Mouse (Mus musculus): ENCODE measurements around the gene Ylpm1. TPM values are rescaled to one million over a fixed set of nuclear protein-coding genes. Genes with fewer than 3 reads are reported as not detected.

The Ylpm1 gene
- polyA plus RNA-seq, 1 experiment from 2014 or later: 16.3 TPM

GRCm38 (mm10) chr12:84999053-84999452 lies 2.9 kb downstream of the Ylpm1 start:
- H3K9ac ChIP-seq (ENCODE audit: low read length): no peak overlapping the region
- peaks cover 23% of the 10 kb centered on the region for H3K4me1 ChIP-seq (ENCODE audit: control insufficient read depth, insufficient read depth, low read length)
- ATAC-seq (replicated peaks; ENCODE audit: extremely low read depth, insufficient read depth, low FRiP score): no peak
- no peak overlapping the region for H3K4me3 ChIP-seq (ENCODE audit: low read length)
- H3K36me3 ChIP-seq (ENCODE audit: control insufficient read depth, insufficient read depth): no peaks in the 10 kb centered on the region
- peak overlapping the region; percentile 99 for H3K4me2 ChIP-seq (ENCODE audit: low read depth, low read length)
- no peaks in the 10 kb centered on the region for H3K27me3 ChIP-seq (ENCODE audit: control insufficient read depth, insufficient read depth, low read length)
- H3K27ac ChIP-seq (ENCODE audit: low read length): no peak overlapping the region
- H3K9me3 ChIP-seq (replicated peaks; ENCODE audit: control insufficient read depth, low read length): no peaks in the 10 kb centered on the region; the same call in 1 of the 2 replicates

- ATAC-seq (replicated peaks; ENCODE audit: extremely low read depth, insufficient read depth, low FRiP score): no peak
- 94% methylated on average over 1 of the region's 1 CpGs for WGBS
- no peak overlapping the region for H3K27ac ChIP-seq (ENCODE audit: low read length)
Measured at GRCm38 (mm10) chr12:85006206-85006605, 10.1 kb downstream of the Ylpm1 start.

GRCm38 (mm10) chr12:85007021-85007420 lies 10.9 kb downstream of the Ylpm1 start:
- no peak overlapping the region for H3K4me3 ChIP-seq (ENCODE audit: low read length)
- ATAC-seq (replicated peaks; ENCODE audit: extremely low read depth, insufficient read depth, low FRiP score): no peak
- no peak overlapping the region for H3K27ac ChIP-seq (ENCODE audit: low read length)
- H3K4me1 ChIP-seq (ENCODE audit: control insufficient read depth, insufficient read depth, low read length): peaks cover 3% of the 10 kb centered on the region; the same call in 1 of the 2 replicates
- no peaks in the 10 kb centered on the region for H3K27me3 ChIP-seq (ENCODE audit: control insufficient read depth, insufficient read depth, low read length)
- H3K36me3 ChIP-seq (ENCODE audit: control insufficient read depth, insufficient read depth): peaks cover 10% of the 10 kb centered on the region
- H3K9me3 ChIP-seq (replicated peaks; ENCODE audit: control insufficient read depth, low read length): peaks cover 8% of the 10 kb centered on the region
- no peak overlapping the region for H3K4me2 ChIP-seq (ENCODE audit: low read depth, low read length)
- H3K9ac ChIP-seq (ENCODE audit: low read length): no peak overlapping the region

More at GRCm38 (mm10) chr12:85006206-85006605, 10.1 kb downstream of the Ylpm1 start:
- H3K27me3 ChIP-seq (ENCODE audit: control insufficient read depth, insufficient read depth, low read length): no peaks in the 10 kb centered on the region
- peaks cover 7% of the 10 kb centered on the region for H3K36me3 ChIP-seq (ENCODE audit: control insufficient read depth, insufficient read depth)
- peaks cover 3% of the 10 kb centered on the region; the same call in 1 of the 2 replicates for H3K4me1 ChIP-seq (ENCODE audit: control insufficient read depth, insufficient read depth, low read length)
- H3K9me3 ChIP-seq (replicated peaks; ENCODE audit: control insufficient read depth, low read length): no peaks in the 10 kb centered on the region; the same call in 1 of the 2 replicates
- H3K9ac ChIP-seq (ENCODE audit: low read length): no peak overlapping the region
- H3K4me2 ChIP-seq (ENCODE audit: low read depth, low read length): no peak overlapping the region
- no peak overlapping the region for H3K4me3 ChIP-seq (ENCODE audit: low read length)

GRCm38 (mm10) chr12:85009776-85010175 lies 13.7 kb downstream of the Ylpm1 start:
- ATAC-seq (replicated peaks; ENCODE audit: extremely low read depth, insufficient read depth, low FRiP score): no peak
- Histone ChIP-seq H3K4me2 (ENCODE audit: low read depth, low read length) (no peak overlapping the region), H3K4me1 (ENCODE audit: control insufficient read depth, insufficient read depth, low read length) (peaks cover 3% of the 10 kb centered on the region; the same call in 1 of the 2 replicates), H3K27me3 (ENCODE audit: control insufficient read depth, insufficient read depth, low read length) (no peaks in the 10 kb centered on the region), H3K9ac (ENCODE audit: low read length) (no peak overlapping the region), H3K9me3 (replicated peaks; ENCODE audit: control insufficient read depth, low read length) (peaks cover 8% of the 10 kb centered on the region; the same call in 1 of the 2 replicates), H3K27ac (ENCODE audit: low read length) (no peak overlapping the region), H3K4me3 (ENCODE audit: low read length) (no peak overlapping the region), H3K36me3 (ENCODE audit: control insufficient read depth, insufficient read depth) (peaks cover 23% of the 10 kb centered on the region)
- WGBS: 80% methylated on average over 1 of the region's 1 CpGs

- Histone ChIP-seq H3K4me2 (ENCODE audit: low read depth, low read length) (no peak overlapping the region), H3K4me1 (ENCODE audit: control insufficient read depth, insufficient read depth, low read length) (peaks cover 3% of the 10 kb centered on the region; the same call in 1 of the 2 replicates), H3K36me3 (ENCODE audit: control insufficient read depth, insufficient read depth) (peaks cover 24% of the 10 kb centered on the region), H3K27ac (ENCODE audit: low read length) (no peak overlapping the region), H3K4me3 (ENCODE audit: low read length) (no peak overlapping the region), H3K9me3 (replicated peaks; ENCODE audit: control insufficient read depth, low read length) (peaks cover 8% of the 10 kb centered on the region; the same call in 1 of the 2 replicates), H3K27me3 (ENCODE audit: control insufficient read depth, insufficient read depth, low read length) (no peaks in the 10 kb centered on the region), H3K9ac (ENCODE audit: low read length) (no peak overlapping the region)
- no peak for ATAC-seq (replicated peaks; ENCODE audit: extremely low read depth, insufficient read depth, low FRiP score)
- 89% methylated on average over 2 of the region's 2 CpGs for WGBS
Measured at GRCm38 (mm10) chr12:85010541-85010940, 14.4 kb downstream of the Ylpm1 start.

GRCm38 (mm10) chr12:85012185-85012584 lies 16.1 kb downstream of the Ylpm1 start:
- Histone ChIP-seq H3K9me3 (replicated peaks; ENCODE audit: control insufficient read depth, low read length) (peaks cover 8% of the 10 kb centered on the region; the same call in 1 of the 2 replicates), H3K4me1 (ENCODE audit: control insufficient read depth, insufficient read depth, low read length) (peaks cover 3% of the 10 kb centered on the region; the same call in 1 of the 2 replicates), H3K36me3 (ENCODE audit: control insufficient read depth, insufficient read depth) (peaks cover 31% of the 10 kb centered on the region), H3K4me3 (ENCODE audit: low read length) (no peak overlapping the region), H3K9ac (ENCODE audit: low read length) (no peak overlapping the region), H3K27me3 (ENCODE audit: control insufficient read depth, insufficient read depth, low read length) (no peaks in the 10 kb centered on the region), H3K4me2 (ENCODE audit: low read depth, low read length) (no peak overlapping the region), H3K27ac (ENCODE audit: low read length) (no peak overlapping the region)
- ATAC-seq (replicated peaks; ENCODE audit: extremely low read depth, insufficient read depth, low FRiP score): no peak
- WGBS: 85% methylated on average over 2 of the region's 2 CpGs

- no peak for ATAC-seq (replicated peaks; ENCODE audit: extremely low read depth, insufficient read depth, low FRiP score)
- Histone ChIP-seq H3K36me3 (ENCODE audit: control insufficient read depth, insufficient read depth) (no peaks in the 10 kb centered on the region), H3K4me3 (ENCODE audit: low read length) (no peak overlapping the region), H3K27ac (ENCODE audit: low read length) (no peak overlapping the region), H3K9me3 (replicated peaks; ENCODE audit: control insufficient read depth, low read length) (no peaks in the 10 kb centered on the region), H3K4me2 (ENCODE audit: low read depth, low read length) (no peak overlapping the region), H3K4me1 (ENCODE audit: control insufficient read depth, insufficient read depth, low read length) (no peaks in the 10 kb centered on the region), H3K27me3 (ENCODE audit: control insufficient read depth, insufficient read depth, low read length) (no peaks in the 10 kb centered on the region), H3K9ac (ENCODE audit: low read length) (no peak overlapping the region)
- 97% methylated on average over 1 of the region's 1 CpGs for WGBS
Measured at GRCm38 (mm10) chr12:85022071-85022470, 25.9 kb downstream of the Ylpm1 start.

- Histone ChIP-seq H3K4me1 (ENCODE audit: control insufficient read depth, insufficient read depth, low read length) (no peaks in the 10 kb centered on the region), H3K9me3 (replicated peaks; ENCODE audit: control insufficient read depth, low read length) (no peaks in the 10 kb centered on the region; the same call in 1 of the 2 replicates), H3K4me2 (ENCODE audit: low read depth, low read length) (no peak overlapping the region), H3K27ac (ENCODE audit: low read length) (no peak overlapping the region), H3K4me3 (ENCODE audit: low read length) (no peak overlapping the region), H3K9ac (ENCODE audit: low read length) (no peak overlapping the region), H3K27me3 (ENCODE audit: control insufficient read depth, insufficient read depth, low read length) (no peaks in the 10 kb centered on the region), H3K36me3 (ENCODE audit: control insufficient read depth, insufficient read depth) (peaks cover 39% of the 10 kb centered on the region)
- WGBS: 95% methylated on average over 2 of the region's 2 CpGs
- ATAC-seq (replicated peaks; ENCODE audit: extremely low read depth, insufficient read depth, low FRiP score): no peak
Measured at GRCm38 (mm10) chr12:85032710-85033109, 36.6 kb downstream of the Ylpm1 start.

- peaks cover 29% of the 10 kb centered on the region for H3K36me3 ChIP-seq (ENCODE audit: control insufficient read depth, insufficient read depth)
- no peak for ATAC-seq (replicated peaks; ENCODE audit: extremely low read depth, insufficient read depth, low FRiP score)
- no peak overlapping the region for H3K9ac ChIP-seq (ENCODE audit: low read length)
- 69% methylated on average over 6 of the region's 6 CpGs for WGBS
- no peak overlapping the region for H3K4me3 ChIP-seq (ENCODE audit: low read length)
- no peaks in the 10 kb centered on the region for H3K4me1 ChIP-seq (ENCODE audit: control insufficient read depth, insufficient read depth, low read length)
- no peaks in the 10 kb centered on the region for H3K27me3 ChIP-seq (ENCODE audit: control insufficient read depth, insufficient read depth, low read length)
- H3K9me3 ChIP-seq (replicated peaks; ENCODE audit: control insufficient read depth, low read length): no peaks in the 10 kb centered on the region
- no peak overlapping the region for H3K27ac ChIP-seq (ENCODE audit: low read length)
- no peak overlapping the region for H3K4me2 ChIP-seq (ENCODE audit: low read depth, low read length)
Measured at GRCm38 (mm10) chr12:85051218-85051617, 55.1 kb downstream of the Ylpm1 start.

Measured in heart, embryonic 16.5 days (tissue).